Mouse (Mus musculus) neural tube, embryonic 14.5 days (tissue): Measurements from ENCODE around the gene 3110082I17Rik. TPM values are rescaled to one million over a fixed set of nuclear protein-coding genes. Genes with fewer than 3 reads are reported as not detected.

Source experiments
- ATAC-seq: fragments of 200-750 bp; cut with Nextera tagmentation; 2 replicates; pipeline ENCODE4 v1.8.0; 2017; ENCODE audit warnings: low read depth, mild to moderate bottlenecking, moderate TSS enrichment, moderate library complexity
- H3K27ac ChIP-seq: fragments of 300-500 bp; sonication (generic); 2 replicates; pipeline ENCODE4 v1.5.1; 2014; ENCODE audit warnings: low read depth, mild to moderate bottlenecking, control low read depth, low read length, moderate library complexity, mixed read lengths
- H3K27me3 ChIP-seq: fragments of 300-500 bp; sonication (generic); 2 replicates; pipeline ENCODE4 v1.6.1; 2014; ENCODE audit warnings: low read length; ENCODE audit not compliant: control insufficient read depth, insufficient read depth
- H3K36me3 ChIP-seq: fragments of 300-500 bp; sonication (generic); 2 replicates; pipeline ENCODE4 v1.6.1; 2014; ENCODE audit warnings: low read length, mixed read lengths; ENCODE audit not compliant: control insufficient read depth, insufficient read depth
- H3K4me1 ChIP-seq: fragments of 300-500 bp; sonication (generic); 2 replicates; pipeline ENCODE4 v1.6.1; 2014; ENCODE audit warnings: low read length; ENCODE audit not compliant: control insufficient read depth, insufficient read depth
- H3K4me2 ChIP-seq: fragments of 300-500 bp; sonication (generic); 2 replicates; pipeline ENCODE4 v1.6.1; 2014; ENCODE audit warnings: mild to moderate bottlenecking, low read depth, low read length, control low read depth
- H3K4me3 ChIP-seq: fragments of 300-500 bp; sonication (generic); 2 replicates; pipeline ENCODE4 v1.5.1; 2014; ENCODE audit warnings: low read depth, low read length, control low read depth, mixed read lengths
- H3K9ac ChIP-seq: fragments of 300-500 bp; sonication (generic); replicated peaks from 2 replicates; pipeline ENCODE4 v1.6.1; 2014; ENCODE audit warnings: low read depth, mild to moderate bottlenecking, control low read depth, low read length, mixed read lengths
- H3K9me3 ChIP-seq: fragments of 300-500 bp; sonication (generic); 2 replicates; pipeline ENCODE4 v1.6.1; 2016; ENCODE audit warnings: low read length; ENCODE audit not compliant: control insufficient read depth
- WGBS: fragments of 180-500 bp; shearing (Covaris S2); extraction: QIAGEN DNeasy Blood & Tissue Kit; methylation state at CpG from one replicate; pipeline ENCODE4 v1.1.7; 2014; 5-methylcytosine and 5-hydroxymethylcytosine counted together
- polyA plus RNA-seq: library from polyadenylated mRNA; unstranded; fragments of >200 nt; fragmentation: Nextera tagmentation; extraction: Ambion mirVana; gene quantifications from 2 replicates; pipeline ENCODE4 v1.2.1, GENCODE M21; 2014

3110082I17Rik gene
- polyA plus RNA-seq, 1 experiment from 2014 or later: 11.7 TPM

DNA sequence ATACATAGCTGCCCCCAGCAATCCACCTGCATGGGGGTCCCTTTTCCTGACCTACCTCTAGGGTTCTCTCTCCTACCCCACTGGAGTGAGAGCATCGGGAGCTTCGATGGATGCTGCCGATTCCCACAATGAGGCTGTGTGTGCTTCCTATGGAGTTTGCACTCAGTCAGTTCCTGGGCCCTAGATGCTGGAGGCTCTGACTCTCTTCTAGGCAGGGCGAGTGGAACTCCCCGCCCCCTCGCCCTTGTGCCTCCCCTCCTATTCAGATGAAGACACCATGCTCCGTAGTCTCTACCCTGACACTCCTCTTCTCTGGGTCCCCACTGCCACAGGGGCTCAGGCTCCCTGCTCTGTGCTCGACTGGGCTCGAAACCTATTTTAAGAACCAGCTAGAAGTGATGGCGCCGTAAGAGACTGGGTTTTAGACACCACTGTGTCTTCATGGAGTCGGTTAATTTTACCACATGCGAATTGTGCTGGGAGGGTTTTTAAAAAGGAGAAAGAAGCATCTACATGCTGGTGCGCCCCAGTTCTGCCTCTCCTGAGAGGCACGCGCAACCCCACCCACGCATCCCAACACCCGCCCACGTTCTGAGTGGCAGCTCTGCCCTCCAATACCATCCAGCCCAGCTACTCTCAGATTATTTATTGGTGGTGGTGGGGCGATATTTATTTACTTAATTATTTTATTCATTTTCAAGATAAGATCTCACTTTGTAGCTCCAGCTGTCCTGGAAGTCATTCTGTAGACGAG, 142.4 kb downstream of the 3110082I17Rik start:
- Histone ChIP-seq H3K27ac (no peak overlapping the region), H3K4me1 (no peaks in the 10 kb centered on the region), H3K9me3 (no peaks in the 10 kb centered on the region), H3K27me3 (no peaks in the 10 kb centered on the region), H3K9ac (no peak overlapping the region), H3K36me3 (no peaks in the 10 kb centered on the region), H3K4me3 (no peak overlapping the region), H3K4me2 (no peak overlapping the region)
- WGBS: 67% methylated on average over 21 of the region's 21 CpGs
- ATAC-seq: no peak

DNA sequence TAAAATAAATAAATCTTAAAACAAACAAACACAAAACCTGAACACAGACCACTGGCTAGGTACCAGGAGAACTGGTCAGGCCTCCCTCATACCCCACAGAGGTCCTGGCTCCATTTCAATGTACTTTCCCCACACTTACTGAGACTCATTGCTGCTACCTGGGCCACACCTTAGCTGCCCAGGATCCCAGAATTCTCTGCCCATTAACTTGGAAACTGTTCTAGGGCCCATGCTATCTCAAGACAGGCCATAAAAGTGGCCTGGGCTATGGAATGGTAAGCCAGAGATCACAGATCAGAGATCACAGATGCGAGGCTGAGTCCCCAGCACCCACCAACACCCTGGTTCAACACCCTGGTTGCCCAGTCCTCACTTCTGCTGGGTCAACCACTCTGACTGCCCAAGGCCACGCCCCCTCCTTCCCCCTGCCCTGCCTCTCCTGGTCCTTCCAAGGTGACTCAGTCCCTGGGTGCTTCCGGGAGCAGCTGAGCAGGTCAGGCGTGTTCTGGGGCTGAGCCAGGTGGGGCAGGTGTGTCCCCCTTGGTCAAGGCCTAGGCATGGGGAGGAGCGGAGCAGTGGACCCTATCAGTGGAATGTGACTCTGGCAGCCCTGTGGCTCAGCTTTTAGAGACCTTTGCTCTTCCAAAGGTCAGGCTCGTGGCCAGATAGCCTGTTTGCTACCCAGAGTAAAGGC, 143.2 kb downstream of the 3110082I17Rik start:
- H3K27me3 ChIP-seq: no peaks in the 10 kb centered on the region
- H3K27ac ChIP-seq: no peak overlapping the region
- no peaks in the 10 kb centered on the region for H3K4me1 ChIP-seq
- no peak for ATAC-seq
- no peaks in the 10 kb centered on the region for H3K36me3 ChIP-seq
- no peaks in the 10 kb centered on the region for H3K9me3 ChIP-seq
- H3K9ac ChIP-seq: no peak overlapping the region
- 83% methylated on average over 6 of the region's 6 CpGs for WGBS
- H3K4me2 ChIP-seq: no peak overlapping the region
- H3K4me3 ChIP-seq: no peak overlapping the region

DNA sequence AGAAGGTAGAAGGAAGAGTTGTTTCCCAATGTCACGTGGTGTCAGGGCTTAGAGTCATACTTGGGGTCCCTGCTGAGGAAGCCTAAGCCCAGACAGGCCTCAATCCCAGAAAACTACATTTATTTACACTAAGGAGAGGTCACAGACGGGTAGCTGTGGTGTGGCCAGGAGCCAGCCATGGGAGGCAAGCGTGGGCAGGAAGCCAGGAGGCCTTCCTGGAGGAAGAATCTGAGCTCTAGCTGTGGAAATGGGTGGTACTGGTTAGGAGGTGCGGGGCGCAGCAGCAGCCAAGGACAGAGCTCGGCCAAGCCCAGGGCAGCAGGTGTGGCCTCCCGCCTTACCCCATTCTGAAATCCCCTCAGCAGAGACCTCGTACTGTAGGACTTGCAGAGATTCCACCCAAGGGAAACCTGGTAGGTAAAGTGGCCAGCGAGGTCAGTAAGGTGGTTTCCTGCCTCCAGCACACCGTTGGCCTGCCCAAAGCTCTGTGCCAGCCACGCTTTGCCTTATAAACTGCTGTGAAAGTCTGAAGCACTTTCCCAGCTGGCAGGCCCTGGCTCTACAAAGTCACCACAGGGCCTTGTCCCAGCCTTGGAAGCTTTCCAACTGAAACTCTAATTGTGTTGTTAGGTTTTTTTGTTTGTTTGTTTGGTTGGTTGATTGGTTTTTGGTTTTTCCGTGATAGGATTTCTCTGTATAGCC, 145.2 kb downstream of the 3110082I17Rik start:
- ATAC-seq: no peak
- WGBS: 87% methylated on average over 12 of the region's 12 CpGs
- H3K9ac ChIP-seq: no peak overlapping the region

DNA sequence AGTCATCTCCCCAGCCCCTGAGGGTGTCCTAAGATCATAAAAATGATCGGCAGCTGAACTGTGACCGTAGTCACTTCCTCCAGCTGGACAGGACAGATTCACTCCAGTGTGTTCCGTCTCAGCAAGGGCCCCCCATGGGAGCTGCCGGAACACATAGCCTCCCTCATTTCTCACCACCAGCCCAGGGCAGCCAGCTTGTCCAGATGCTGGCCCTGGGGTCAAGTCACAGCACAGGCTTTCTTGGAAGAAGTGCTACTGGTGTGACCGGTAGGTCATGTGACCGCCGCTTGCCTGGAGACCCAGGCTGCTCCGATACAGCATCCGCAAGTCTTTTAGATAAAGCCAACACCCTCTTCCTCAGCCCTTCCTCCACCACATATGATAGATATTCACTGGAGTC, 146.8 kb downstream of the 3110082I17Rik start:
- H3K4me2 ChIP-seq: no peak overlapping the region
- no peak overlapping the region for H3K4me3 ChIP-seq
- H3K4me1 ChIP-seq: no peaks in the 10 kb centered on the region
- 76% methylated on average over 9 of the region's 9 CpGs for WGBS
- no peak overlapping the region for H3K27ac ChIP-seq
- no peak overlapping the region for H3K9ac ChIP-seq
- ATAC-seq: no peak
- H3K9me3 ChIP-seq: no peaks in the 10 kb centered on the region
- H3K36me3 ChIP-seq: no peaks in the 10 kb centered on the region
- no peaks in the 10 kb centered on the region for H3K27me3 ChIP-seq

More for the DNA sequence above, 145.2 kb downstream of the 3110082I17Rik start:
- Histone ChIP-seq H3K27ac (no peak overlapping the region), H3K36me3 (no peaks in the 10 kb centered on the region), H3K4me2 (no peak overlapping the region), H3K27me3 (no peaks in the 10 kb centered on the region), H3K4me1 (no peaks in the 10 kb centered on the region), H3K4me3 (no peak overlapping the region), H3K9me3 (no peaks in the 10 kb centered on the region)

DNA sequence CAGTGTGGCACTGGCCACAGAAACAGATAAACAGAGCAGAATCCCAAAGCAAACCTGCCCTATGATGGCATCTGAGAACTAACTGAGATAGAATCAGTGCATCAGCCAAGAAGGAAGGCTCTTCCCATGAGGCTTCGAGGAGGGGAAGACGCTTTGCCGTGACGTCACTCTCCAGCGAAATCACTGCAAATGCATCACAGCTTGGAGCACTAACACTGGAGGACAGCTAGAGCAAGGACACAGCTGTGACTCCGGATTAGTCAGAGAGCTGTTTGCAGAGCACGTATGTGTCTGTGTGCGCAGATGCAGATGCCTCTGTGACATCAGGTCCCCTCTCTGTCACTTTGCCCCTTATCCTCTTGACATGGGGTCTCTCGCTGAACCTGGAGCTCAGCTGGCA, 148.5 kb downstream of the 3110082I17Rik start:
- Histone ChIP-seq H3K4me3 (no peak overlapping the region), H3K36me3 (no peaks in the 10 kb centered on the region), H3K4me2 (no peak overlapping the region), H3K27me3 (no peaks in the 10 kb centered on the region), H3K4me1 (no peaks in the 10 kb centered on the region), H3K9ac (no peak overlapping the region), H3K27ac (no peak overlapping the region), H3K9me3 (no peaks in the 10 kb centered on the region)
- 91% methylated on average over 9 of the region's 9 CpGs for WGBS
- ATAC-seq: no peak

DNA sequence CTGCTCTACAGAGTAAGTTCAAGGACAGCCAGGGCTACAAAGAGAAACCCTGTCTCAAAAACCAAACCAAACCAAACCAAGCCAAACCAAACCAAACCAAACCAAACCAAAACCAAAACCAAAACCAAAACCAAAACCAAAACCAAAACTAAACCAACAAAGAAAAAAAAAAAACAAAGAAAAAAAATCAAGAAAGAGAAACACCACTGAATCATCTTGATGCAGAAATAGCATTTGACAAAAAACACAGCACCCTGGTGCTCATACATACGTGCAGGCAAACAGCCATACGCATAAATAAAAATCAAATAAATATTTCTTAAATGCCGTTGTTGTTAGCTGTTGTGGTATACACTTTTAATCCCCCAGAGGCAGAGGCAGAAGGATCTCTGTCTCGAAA, 149.8 kb downstream of the 3110082I17Rik start:
- WGBS: 89% methylated on average over 4 of the region's 4 CpGs

DNA sequence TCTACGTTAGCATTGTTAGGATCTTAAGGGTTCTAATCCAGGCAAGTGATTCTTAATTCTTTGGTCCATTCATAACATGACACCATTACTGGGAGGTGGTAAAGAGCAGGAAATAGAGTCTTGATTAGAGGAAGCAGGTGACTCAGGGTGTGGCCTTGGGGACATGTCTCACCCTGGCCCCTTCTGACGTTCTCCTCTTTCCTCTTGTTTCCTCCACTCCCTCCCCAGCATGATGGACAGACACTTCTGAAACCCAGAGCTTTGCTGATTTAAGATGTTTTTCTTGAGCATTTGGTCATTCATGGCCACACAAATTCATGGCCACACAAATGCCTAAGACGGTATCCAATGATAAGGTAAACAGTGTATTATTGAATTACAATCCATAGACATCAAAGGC, 150.4 kb downstream of the 3110082I17Rik start:
- no peak overlapping the region for H3K4me2 ChIP-seq
- no peak overlapping the region for H3K4me3 ChIP-seq
- 81% methylated on average over 3 of the region's 3 CpGs for WGBS
- no peaks in the 10 kb centered on the region for H3K4me1 ChIP-seq
- no peak overlapping the region for H3K9ac ChIP-seq
- ATAC-seq: no peak
- H3K9me3 ChIP-seq: no peaks in the 10 kb centered on the region
- H3K27me3 ChIP-seq: no peaks in the 10 kb centered on the region
- H3K27ac ChIP-seq: no peak overlapping the region
- no peaks in the 10 kb centered on the region for H3K36me3 ChIP-seq

More for the DNA sequence above, 149.8 kb downstream of the 3110082I17Rik start:
- no peaks in the 10 kb centered on the region for H3K27me3 ChIP-seq
- ATAC-seq: no peak
- no peak overlapping the region for H3K27ac ChIP-seq
- no peaks in the 10 kb centered on the region for H3K4me1 ChIP-seq
- H3K9ac ChIP-seq: no peak overlapping the region
- H3K4me2 ChIP-seq: no peak overlapping the region
- H3K4me3 ChIP-seq: no peak overlapping the region
- no peaks in the 10 kb centered on the region for H3K36me3 ChIP-seq
- H3K9me3 ChIP-seq: no peaks in the 10 kb centered on the region
